Mouse (Mus musculus): ENCODE measurements at regions not wholly inside any gene's neighbourhood (a gene's known extent, or its start where the extent isn't known, plus 50 kb on each side); places are given as distances from the start of the nearest gene placed in this dataset.
A peak's percentile ranks its signal among the peaks of the same experiment; 100 is the strongest.

DNA sequence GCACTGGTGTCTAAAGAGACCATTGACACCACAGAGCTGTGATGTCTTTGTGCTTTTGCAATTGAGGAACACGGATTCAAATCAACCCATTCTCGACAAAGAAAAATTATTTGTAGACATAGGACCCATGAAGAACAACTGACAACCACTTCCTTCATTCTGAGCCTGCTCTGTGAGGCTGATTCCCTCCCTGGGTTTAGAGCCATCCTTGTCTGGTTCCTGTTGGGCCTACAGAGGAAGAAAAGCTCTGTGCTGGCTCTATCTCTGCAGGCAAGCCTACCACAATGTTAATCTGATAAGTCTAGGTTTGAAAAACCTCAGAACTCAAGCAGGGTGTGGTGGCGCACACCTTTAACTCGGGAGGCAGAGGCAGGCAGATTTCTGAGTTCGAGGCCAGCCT lies 84.2 kb upstream of the Tbl1xr1 start:
- Histone ChIP-seq H3K4me3 (ENCODE audit: low read depth, low read length) (no peak overlapping the region), H3K27ac (ENCODE audit: insufficient read depth, low read depth, low read length) (peak overlapping the region; percentile 89), H3K4me1 (ENCODE audit: control insufficient read depth, insufficient read depth, insufficient read length, low read length) (peaks cover 38% of the 10 kb centered on the region; the same call in 1 of the 2 replicates), H3K27me3 (ENCODE audit: control insufficient read depth, insufficient read depth, low read length) (no peaks in the 10 kb centered on the region), H3K36me3 (ENCODE audit: control insufficient read depth, insufficient read depth, low read length) (no peaks in the 10 kb centered on the region)
- WGBS: 64% methylated on average over 5 of the region's 5 CpGs
- no peak for TF ChIP-seq CTCF (IDR thresholded peaks at IDR 0.05; ENCODE audit: extremely low read depth, insufficient read length, insufficient replicate concordance, low read depth, low read length)
- no peak for TF ChIP-seq POLR2A (IDR thresholded peaks at IDR 0.05; ENCODE audit: low read depth, low read length)

DNA sequence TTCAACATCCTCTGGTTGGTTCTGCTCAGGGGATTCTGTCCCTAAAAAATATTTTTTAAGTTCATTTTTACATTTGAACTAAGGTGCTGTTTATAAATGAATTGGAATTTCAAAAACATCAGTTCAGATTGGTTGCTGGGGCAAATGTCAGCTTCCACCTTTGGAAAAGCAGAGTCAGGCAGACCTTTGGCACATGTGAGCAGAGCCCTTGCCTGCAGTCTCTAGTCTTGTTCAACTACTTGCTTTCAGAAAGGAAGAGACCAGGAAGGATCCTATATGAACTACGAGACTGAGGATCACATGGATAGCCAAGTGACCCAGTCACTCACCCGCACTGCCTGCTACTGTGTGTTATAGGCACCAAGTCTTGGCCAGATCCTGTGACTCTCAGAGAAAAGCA lies 82.5 kb upstream of the Tbl1xr1 start:
- H3K4me3 ChIP-seq (ENCODE audit: low read depth, low read length): no peak overlapping the region
- no peaks in the 10 kb centered on the region for H3K27me3 ChIP-seq (ENCODE audit: control insufficient read depth, insufficient read depth, low read length)
- TF ChIP-seq CTCF (IDR thresholded peaks at IDR 0.05; ENCODE audit: extremely low read depth, insufficient read length, insufficient replicate concordance, low read depth, low read length) (no peak), POLR2A (IDR thresholded peaks at IDR 0.05; ENCODE audit: low read depth, low read length) (no peak)
- H3K4me1 ChIP-seq (ENCODE audit: control insufficient read depth, insufficient read depth, insufficient read length, low read length): peaks cover 32% of the 10 kb centered on the region; the same call in 1 of the 2 replicates
- H3K36me3 ChIP-seq (ENCODE audit: control insufficient read depth, insufficient read depth, low read length): no peaks in the 10 kb centered on the region
- peak overlapping the region; percentile 89 for H3K27ac ChIP-seq (ENCODE audit: insufficient read depth, low read depth, low read length)
- 71% methylated on average over 2 of the region's 2 CpGs for WGBS

DNA sequence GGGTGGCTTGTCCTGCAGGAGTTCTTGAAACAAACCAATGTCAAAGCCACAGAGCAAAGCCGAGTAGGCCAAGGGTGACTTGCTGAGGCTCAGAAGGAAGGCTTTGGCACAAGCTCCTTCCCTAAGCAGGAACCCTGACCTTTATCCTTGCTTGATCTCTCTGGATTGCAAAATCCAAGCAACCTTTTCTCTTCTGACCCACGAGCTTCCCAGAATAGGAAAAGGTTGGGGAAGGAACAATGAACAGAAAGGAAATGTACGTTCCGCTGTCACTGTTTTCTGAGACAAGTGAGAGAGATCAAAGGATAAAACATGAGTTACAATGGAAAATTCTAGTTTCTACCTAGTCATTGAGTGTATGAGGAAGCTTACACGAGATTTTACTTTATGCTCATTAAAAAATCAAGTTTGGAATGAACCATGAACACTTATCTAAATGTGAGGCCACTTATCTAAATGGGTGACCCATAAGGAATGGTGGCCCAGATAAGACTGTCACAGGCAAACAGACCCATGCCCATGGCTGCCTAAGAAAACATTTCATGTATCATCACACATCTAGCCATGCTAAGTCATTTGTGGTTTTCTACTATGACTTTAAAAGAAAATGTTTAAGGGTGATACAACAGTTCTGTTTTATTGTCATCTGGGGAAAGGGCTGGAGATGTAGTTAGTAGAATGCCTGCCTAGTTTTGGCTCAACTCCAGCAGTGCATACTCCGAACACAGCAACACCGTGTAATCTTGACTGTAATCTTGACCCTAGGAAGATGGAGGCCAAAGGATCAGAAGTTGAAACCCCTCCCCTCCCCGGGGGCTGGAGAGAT lies 80.7 kb upstream of the Tbl1xr1 start:
- Histone ChIP-seq H3K27me3 (ENCODE audit: control insufficient read depth, insufficient read depth, low read length) (no peaks in the 10 kb centered on the region), H3K4me3 (ENCODE audit: low read depth, low read length) (no peak overlapping the region), H3K36me3 (ENCODE audit: control insufficient read depth, insufficient read depth, low read length) (no peaks in the 10 kb centered on the region), H3K4me1 (ENCODE audit: control insufficient read depth, insufficient read depth, insufficient read length, low read length) (peaks cover 32% of the 10 kb centered on the region; the same call in 1 of the 2 replicates), H3K27ac (ENCODE audit: insufficient read depth, low read depth, low read length) (peak overlapping the region; percentile 96)
- 25% methylated on average over 8 of the region's 8 CpGs for whole genome bisulfite sequencing
- TF ChIP-seq POLR2A (IDR thresholded peaks at IDR 0.05; ENCODE audit: low read depth, low read length) (no peak), CTCF (IDR thresholded peaks at IDR 0.05; ENCODE audit: extremely low read depth, insufficient read length, insufficient replicate concordance, low read depth, low read length) (no peak)

DNA sequence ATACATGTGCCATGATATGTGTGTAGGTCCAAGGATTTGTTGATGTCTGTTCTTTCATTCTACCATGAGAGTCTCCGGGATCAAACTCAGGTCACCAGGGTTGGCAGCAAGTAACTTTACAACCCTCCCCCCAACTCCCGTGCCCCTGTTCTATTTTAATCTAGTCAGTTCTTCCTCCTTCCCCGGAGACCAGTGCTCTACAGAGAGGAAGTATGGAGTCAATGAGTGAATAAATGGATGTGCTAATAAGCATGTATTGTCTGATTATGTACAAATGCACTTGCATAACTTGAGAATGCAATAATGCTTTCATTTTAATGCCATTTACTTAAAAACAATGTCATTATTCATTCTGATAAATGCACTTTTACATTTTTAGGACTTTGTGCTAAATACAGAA lies 79.1 kb upstream of the Tbl1xr1 start:
- no peaks in the 10 kb centered on the region for H3K36me3 ChIP-seq (ENCODE audit: control insufficient read depth, insufficient read depth, low read length)
- H3K27me3 ChIP-seq (ENCODE audit: control insufficient read depth, insufficient read depth, low read length): no peaks in the 10 kb centered on the region
- no peak for TF ChIP-seq POLR2A (IDR thresholded peaks at IDR 0.05; ENCODE audit: low read depth, low read length)
- no peak for TF ChIP-seq CTCF (IDR thresholded peaks at IDR 0.05; ENCODE audit: extremely low read depth, insufficient read length, insufficient replicate concordance, low read depth, low read length)
- peaks cover 24% of the 10 kb centered on the region; the same call in 1 of the 2 replicates for H3K4me1 ChIP-seq (ENCODE audit: control insufficient read depth, insufficient read depth, insufficient read length, low read length)
- 75% methylated on average over 3 of the region's 3 CpGs for WGBS
- no peak overlapping the region for H3K27ac ChIP-seq (ENCODE audit: insufficient read depth, low read depth, low read length)
- H3K4me3 ChIP-seq (ENCODE audit: low read depth, low read length): no peak overlapping the region

DNA sequence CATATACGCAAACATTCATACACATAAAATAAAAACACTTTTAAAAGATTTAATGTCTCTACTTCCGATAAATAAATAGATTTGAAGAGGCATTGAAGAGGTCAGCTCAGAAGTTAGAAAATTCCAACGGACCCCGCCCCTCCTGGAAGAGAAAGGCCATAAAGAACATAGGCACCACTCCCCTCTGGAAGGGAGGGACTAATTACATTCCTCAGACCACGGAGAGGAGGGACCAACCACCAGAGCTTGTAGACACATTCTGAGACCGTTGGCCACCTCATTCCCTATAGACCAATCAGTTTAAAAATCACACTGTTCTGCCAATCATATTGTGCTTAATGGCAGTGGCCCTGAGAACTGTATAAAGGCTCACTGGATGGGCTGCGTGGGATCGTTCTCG lies 71.0 kb upstream of the Tbl1xr1 start:
- no peak for TF ChIP-seq CTCF (IDR thresholded peaks at IDR 0.05; ENCODE audit: extremely low read depth, insufficient read length, insufficient replicate concordance, low read depth, low read length)
- TF ChIP-seq POLR2A (IDR thresholded peaks at IDR 0.05; ENCODE audit: low read depth, low read length): no peak
- Histone ChIP-seq H3K36me3 (ENCODE audit: control insufficient read depth, insufficient read depth, low read length) (no peaks in the 10 kb centered on the region), H3K4me3 (ENCODE audit: low read depth, low read length) (no peak overlapping the region), H3K4me1 (ENCODE audit: control insufficient read depth, insufficient read depth, insufficient read length, low read length) (peaks cover 16% of the 10 kb centered on the region; the same call in 1 of the 2 replicates), H3K27me3 (ENCODE audit: control insufficient read depth, insufficient read depth, low read length) (no peaks in the 10 kb centered on the region), H3K27ac (ENCODE audit: insufficient read depth, low read depth, low read length) (no peak overlapping the region)
- WGBS: 70% methylated on average over 9 of the region's 9 CpGs

DNA sequence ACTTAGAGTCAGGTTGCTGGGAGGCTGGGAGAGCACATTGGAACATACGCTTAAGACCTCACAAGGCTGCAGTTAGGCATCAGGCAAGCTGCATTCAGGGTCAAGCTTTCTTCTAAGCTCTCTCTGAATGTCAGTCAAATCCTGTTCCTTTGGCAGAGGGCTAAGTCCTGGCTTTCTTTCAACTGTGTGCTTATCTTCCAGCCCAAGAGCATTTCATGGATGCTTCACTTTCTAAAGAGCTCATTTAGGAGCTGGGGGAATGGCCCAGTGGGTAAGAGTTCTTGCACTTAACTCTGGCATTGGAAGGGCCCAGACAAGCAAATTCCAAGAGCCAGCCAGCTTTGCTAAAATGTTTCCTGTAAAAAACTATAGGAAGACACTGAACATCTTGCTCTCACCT lies 70.3 kb upstream of the Tbl1xr1 start:
- no peak overlapping the region for H3K4me3 ChIP-seq (ENCODE audit: low read depth, low read length)
- no peak for TF ChIP-seq CTCF (IDR thresholded peaks at IDR 0.05; ENCODE audit: extremely low read depth, insufficient read length, insufficient replicate concordance, low read depth, low read length)
- TF ChIP-seq POLR2A (IDR thresholded peaks at IDR 0.05; ENCODE audit: low read depth, low read length): no peak
- WGBS: 98% methylated on average over 1 of the region's 1 CpGs
- H3K27me3 ChIP-seq (ENCODE audit: control insufficient read depth, insufficient read depth, low read length): no peaks in the 10 kb centered on the region
- H3K36me3 ChIP-seq (ENCODE audit: control insufficient read depth, insufficient read depth, low read length): no peaks in the 10 kb centered on the region
- H3K4me1 ChIP-seq (ENCODE audit: control insufficient read depth, insufficient read depth, insufficient read length, low read length): peaks cover 16% of the 10 kb centered on the region; the same call in 1 of the 2 replicates
- H3K27ac ChIP-seq (ENCODE audit: insufficient read depth, low read depth, low read length): no peak overlapping the region

DNA sequence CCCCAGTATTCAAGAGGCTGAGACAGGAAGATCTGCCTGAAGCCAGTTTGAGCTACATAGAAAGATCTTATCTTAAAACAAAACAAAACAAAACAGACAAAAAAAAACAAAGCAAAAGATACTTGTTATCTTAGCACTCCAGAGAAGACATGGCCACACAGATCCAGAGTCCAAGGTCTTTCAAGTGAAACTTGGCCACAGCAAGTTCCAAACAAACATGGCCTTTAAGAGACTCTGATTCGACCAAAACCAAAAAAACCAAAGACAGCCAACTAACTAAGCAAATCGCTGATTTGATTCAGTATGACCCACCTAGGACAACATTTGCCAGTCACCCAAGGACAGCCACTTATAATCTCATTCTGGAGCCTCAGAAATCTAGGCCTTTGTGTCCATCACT lies 69.8 kb upstream of the Tbl1xr1 start:
- Histone ChIP-seq H3K27me3 (ENCODE audit: control insufficient read depth, insufficient read depth, low read length) (no peaks in the 10 kb centered on the region), H3K27ac (ENCODE audit: insufficient read depth, low read depth, low read length) (peak overlapping the region; percentile 34; the same call in 1 of the 2 replicates), H3K36me3 (ENCODE audit: control insufficient read depth, insufficient read depth, low read length) (no peaks in the 10 kb centered on the region), H3K4me1 (ENCODE audit: control insufficient read depth, insufficient read depth, insufficient read length, low read length) (peaks cover 16% of the 10 kb centered on the region; the same call in 1 of the 2 replicates), H3K4me3 (ENCODE audit: low read depth, low read length) (no peak overlapping the region)
- TF ChIP-seq CTCF (IDR thresholded peaks at IDR 0.05; ENCODE audit: extremely low read depth, insufficient read length, insufficient replicate concordance, low read depth, low read length): no peak
- no peak for TF ChIP-seq POLR2A (IDR thresholded peaks at IDR 0.05; ENCODE audit: low read depth, low read length)
- 71% methylated on average over 2 of the region's 2 CpGs for whole genome bisulfite sequencing

All from small intestine, adult 2 months (tissue).